ENCODE assay signal across 24 mouse cellular contexts in the genomic region with DNA sequence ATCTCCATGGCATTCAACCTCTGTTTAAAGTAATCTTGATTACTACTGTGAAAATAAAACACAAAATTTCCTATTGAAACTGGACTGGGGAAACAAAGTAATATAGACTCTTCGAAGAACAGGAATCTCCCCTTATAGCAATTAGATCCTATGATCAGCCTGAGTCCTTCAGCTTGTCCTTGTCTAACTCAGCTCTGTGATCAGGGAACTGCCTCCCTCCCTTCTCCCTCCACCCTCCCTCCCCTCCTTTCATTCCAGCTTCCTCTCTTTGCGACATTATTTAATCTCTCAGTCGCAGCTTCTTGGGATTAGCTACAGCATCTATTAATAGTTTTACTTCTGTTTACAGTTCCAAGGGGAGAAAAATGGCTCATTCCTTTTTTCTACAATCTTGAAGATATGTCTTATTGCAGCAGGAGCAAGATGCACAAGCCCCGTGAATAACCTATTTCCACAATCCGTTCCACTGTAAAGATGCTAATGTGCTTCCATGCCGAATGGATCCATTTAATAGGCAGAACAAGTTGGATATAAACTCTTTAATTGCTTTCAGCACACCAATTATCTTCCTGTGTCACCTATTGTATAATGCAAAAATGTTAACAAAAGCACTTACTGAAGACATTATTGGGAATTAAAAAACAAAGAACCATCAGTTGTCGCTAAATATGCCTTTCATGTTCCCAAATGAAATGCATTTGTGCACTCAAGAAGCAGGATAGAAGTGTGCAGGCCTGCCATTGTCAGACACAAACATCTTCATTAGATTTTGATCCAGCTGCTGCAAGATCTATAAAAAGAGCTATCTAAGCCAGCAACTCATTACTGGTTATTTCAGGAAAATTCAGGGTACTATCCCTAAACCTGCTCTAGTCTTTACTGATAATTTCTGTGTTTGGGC.
A peak's percentile ranks its signal among the peaks of the same experiment; 100 is the strongest.
DNase-seq lines count a peak whose midpoint lies in the region; ATAC-seq lines count a peak whose summit lies in the region.
"Had no signal": no experiment of that assay in that cellular context is flagged by ENCODE, and none has a peak within 500 bp of the region (broad histone marks: within the 10 kb centered on the region; RNA-seq: fewer than 3 reads in every experiment).

No protein-coding gene starts in this region.

- peaks cover 9% of the 10 kb centered on the region for H3K4me1 ChIP-seq in forebrain, embryonic 15.5 days
- H3K4me1 ChIP-seq in midbrain, embryonic 15.5 days: peaks cover 8% of the 10 kb centered on the region
- H3K4me1 ChIP-seq: heart, embryonic 10.5 days; liver, embryonic 15.5 days; megakaryocyte, embryonic 14.5 days had no signal

- H3K4me3 ChIP-seq in forebrain, embryonic 15.5 days: no peak overlapping the region
- no peak overlapping the region for H3K4me3 ChIP-seq in midbrain, embryonic 15.5 days
- H3K4me3 ChIP-seq: heart, embryonic 10.5 days; liver, embryonic 15.5 days; megakaryocyte, embryonic 14.5 days had no signal

- 6% methylated on average over 7 of the region's 7 CpGs for WGBS in forebrain, embryonic 15.5 days
- 16% methylated on average over 7 of the region's 7 CpGs for WGBS in midbrain, embryonic 15.5 days

- peak; percentile 2 for DNase-seq in lung, postnatal 10 days
- DNase-seq in lung, postnatal 14 days: no peak
- DNase-seq in heart, adult 8-10 months (ENCODE audit: low spot score): no peak
- no peak for DNase-seq in adrenal gland, postnatal 14 days
- DNase-seq: adrenal gland, postnatal 25 days; cerebellum, adult 9-11 months; embryo, embryonic 11 days; gastrocnemius, postnatal 14 days; heart, postnatal 10 days; kidney, adult 9 months; kidney, postnatal 36 days; layer of hippocampus, adult 9-11 months; right cerebral cortex, postnatal 25 days; thymus, postnatal 25 days had no signal

- H3K27ac ChIP-seq in forebrain, embryonic 15.5 days (replicated peaks): no peak overlapping the region
- H3K27ac ChIP-seq in midbrain, embryonic 15.5 days: no peak overlapping the region; the same call in 1 of the 2 replicates
- H3K27ac ChIP-seq: heart, embryonic 10.5 days; liver, embryonic 15.5 days had no signal

- ATAC-seq in forebrain, embryonic 15.5 days (replicated peaks): peak; percentile 51
- ATAC-seq in midbrain, embryonic 15.5 days (replicated peaks): peak; percentile 89
- ATAC-seq in megakaryocyte-erythroid progenitor cell, adult 5-6 weeks (replicated peaks; ENCODE audit: low FRiP score, low TSS enrichment, poor library complexity, severe bottlenecking): no peak
- ATAC-seq: activated CD4-positive, CD25-positive, alpha-beta regulatory T cell, adult 4 months; inflammation-experienced regulatory T-cells, adult 6 months; lung, postnatal 0 days; Patski had no signal

- no peak overlapping the region for H3K9ac ChIP-seq in forebrain, embryonic 15.5 days (replicated peaks)
- H3K9ac ChIP-seq in midbrain, embryonic 15.5 days: no peak overlapping the region
- H3K9ac ChIP-seq: liver, embryonic 15.5 days had no signal

- H3K36me3 ChIP-seq in forebrain, embryonic 15.5 days: no peaks in the 10 kb centered on the region
- no peaks in the 10 kb centered on the region for H3K36me3 ChIP-seq in midbrain, embryonic 15.5 days (replicated peaks)
- H3K36me3 ChIP-seq: heart, embryonic 10.5 days; liver, embryonic 15.5 days had no signal

- H3K27me3 ChIP-seq in forebrain, embryonic 15.5 days: no peaks in the 10 kb centered on the region
- H3K27me3 ChIP-seq in midbrain, embryonic 15.5 days (replicated peaks): no peaks in the 10 kb centered on the region
- H3K27me3 ChIP-seq: liver, embryonic 15.5 days; megakaryocyte, embryonic 14.5 days; Patski had no signal

- no peaks in the 10 kb centered on the region for H3K9me3 ChIP-seq in forebrain, embryonic 15.5 days
- no peaks in the 10 kb centered on the region for H3K9me3 ChIP-seq in midbrain, embryonic 15.5 days
- H3K9me3 ChIP-seq: heart, embryonic 10.5 days; liver, embryonic 15.5 days; megakaryocyte, embryonic 14.5 days had no signal

- H3K4me2 ChIP-seq in forebrain, embryonic 15.5 days (replicated peaks): peak overlapping the region; percentile 20; the same call in 1 of the 2 replicates
- 0 out of 2 replicates have a peak overlapping the region, but pooled peaks have one; percentile 2 for H3K4me2 ChIP-seq in midbrain, embryonic 15.5 days
- H3K4me2 ChIP-seq: liver, embryonic 15.5 days had no signal
